Mouse (Mus musculus) kidney, postnatal 4 days (tissue): ENCODE data around the gene Tbc1d8.

Source experiments
- DNase-seq, 2 experiments: peaks; one replicate each; pipeline ENCODE4 v3.0.0; 2021; ENCODE audit warnings: mixed read lengths in 2 of 2

The Tbc1d8 gene

GRCm38 (mm10) chr1:39393217-39393867 is 85.2 kb downstream of the Tbc1d8 start:
- no peak for DNase-seq

- DNase-seq = peak; percentile 87
Measured at GRCm38 (mm10) chr1:39392189-39392588, 86.4 kb downstream of the Tbc1d8 start.

GRCm38 (mm10) chr1:39391652-39392051 is 86.9 kb downstream of the Tbc1d8 start:
- no peak for DNase-seq

- no peak for DNase-seq
Measured at GRCm38 (mm10) chr1:39389338-39389737, 89.2 kb downstream of the Tbc1d8 start.

GRCm38 (mm10) chr1:39388163-39388562 is 90.4 kb downstream of the Tbc1d8 start:
- DNase-seq = no peak

- no peak for DNase-seq
Measured at GRCm38 (mm10) chr1:39387497-39387896, 91.1 kb downstream of the Tbc1d8 start.

- no peak for DNase-seq
Measured at GRCm38 (mm10) chr1:39386456-39386855, 92.1 kb downstream of the Tbc1d8 start.

- no peak for DNase-seq
Measured at GRCm38 (mm10) chr1:39384914-39385313, 93.6 kb downstream of the Tbc1d8 start.

- DNase-seq = no peak
Measured at GRCm38 (mm10) chr1:39381017-39381416, 97.5 kb downstream of the Tbc1d8 start.

GRCm38 (mm10) chr1:39379021-39379420 is 99.5 kb downstream of the Tbc1d8 start:
- no peak for DNase-seq

GRCm38 (mm10) chr1:39378540-39378939 is 100.0 kb downstream of the Tbc1d8 start:
- no peak for DNase-seq

- DNase-seq = no peak
Measured at GRCm38 (mm10) chr1:39376726-39377240, 101.8 kb downstream of the Tbc1d8 start.

GRCm38 (mm10) chr1:39376121-39376520 is 102.4 kb downstream of the Tbc1d8 start:
- DNase-seq = no peak

- DNase-seq = no peak
Measured at GRCm38 (mm10) chr1:39374231-39374809, 104.2 kb downstream of the Tbc1d8 start.

- DNase-seq = no peak
Measured at GRCm38 (mm10) chr1:39373378-39373777, 105.2 kb downstream of the Tbc1d8 start.

GRCm38 (mm10) chr1:39372220-39372843 is 106.2 kb downstream of the Tbc1d8 start:
- no peak for DNase-seq

GRCm38 (mm10) chr1:39370431-39370830 is 108.1 kb downstream of the Tbc1d8 start:
- DNase-seq = no peak

- peak in 1 of 2 experiments; percentile 30 for DNase-seq
Measured at GRCm38 (mm10) chr1:39368267-39368841, 110.2 kb downstream of the Tbc1d8 start.

- DNase-seq = peak; percentile 98 to 99
Measured at GRCm38 (mm10) chr1:39367601-39368266, 110.8 kb downstream of the Tbc1d8 start, which contains the start of gene Rpl31. TSS of gene Rpl31 (plus strand) at chr1:39367842.

GRCm38 (mm10) chr1:39367045-39367444 is 111.5 kb downstream of the Tbc1d8 start:
- DNase-seq = no peak

- DNase-seq = no peak
Measured at GRCm38 (mm10) chr1:39365562-39365961, 113.0 kb downstream of the Tbc1d8 start.

GRCm38 (mm10) chr1:39362515-39362893 is 116.1 kb downstream of the Tbc1d8 start:
- no peak for DNase-seq
